ENCODE assay signal across 8 mouse cellular contexts in the genomic region with DNA sequence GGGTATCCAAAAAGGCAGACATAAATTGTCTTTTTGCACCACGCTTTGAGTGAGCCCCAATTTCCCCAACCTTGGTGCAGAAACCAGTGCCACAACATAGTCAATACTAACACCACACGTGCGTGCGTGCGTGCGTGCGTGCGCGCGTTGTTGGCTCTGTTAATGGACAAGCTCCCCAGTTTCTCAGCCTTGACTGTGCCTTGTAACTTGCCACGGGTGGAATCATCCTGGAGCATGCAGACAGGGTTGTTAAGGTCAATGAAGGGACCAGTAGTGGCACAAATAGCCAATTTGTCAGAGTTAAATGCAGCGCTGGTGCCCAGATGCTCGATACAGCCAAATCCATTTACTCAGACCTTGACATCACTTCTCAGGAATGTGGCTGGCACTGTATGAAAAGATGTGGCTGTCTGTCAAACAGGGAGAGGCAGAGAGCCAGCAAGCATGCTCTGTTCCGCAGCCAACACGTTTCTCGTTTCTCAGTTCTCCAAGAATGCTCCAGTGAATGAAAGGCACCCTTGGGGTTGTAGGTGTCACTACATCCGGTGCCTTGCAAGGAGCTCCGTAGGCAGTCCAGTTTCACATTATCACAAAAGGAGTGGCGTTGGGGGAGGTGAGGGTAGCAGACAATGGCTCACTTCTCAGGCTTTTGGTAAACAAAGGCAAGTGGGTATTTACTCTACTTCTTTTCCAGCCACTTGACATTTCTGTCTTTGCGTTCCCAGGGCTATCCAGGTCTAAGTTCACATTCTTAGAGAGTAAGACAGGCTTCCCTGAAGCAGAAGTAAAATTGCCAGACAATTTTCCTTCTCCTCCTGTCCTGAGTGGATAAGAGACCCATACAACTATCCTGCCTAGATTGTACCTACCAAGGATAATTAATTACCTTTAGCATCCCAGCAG. TPM values are rescaled to one million over a fixed set of nuclear protein-coding genes. Genes with fewer than 3 reads are reported as not detected.
DNase-seq lines count a peak whose midpoint lies in the region; ATAC-seq and TF ChIP-seq lines count a peak whose summit lies in the region.

No protein-coding gene starts in this region.

- DNase-seq in right cerebral cortex, adult 18-20 months: peak; percentile 15
- DNase-seq in right cerebral cortex, postnatal 25 days: no peak
- peak; percentile 36 for DNase-seq in embryonic facial prominence, embryonic 11.5 days (ENCODE audit: low spot score)
- DNase-seq in heart, postnatal 0 days (ENCODE audit: low spot score): no peak
- peak; percentile 9 for DNase-seq in layer of hippocampus, adult 9-11 months
- no peak for DNase-seq in testis, postnatal 10 days (ENCODE audit: low spot score)

- no peaks in the 10 kb centered on the region for H3K4me1 ChIP-seq in embryonic facial prominence, embryonic 11.5 days (ENCODE audit: control insufficient read depth, insufficient read depth, low read length)
- H3K4me1 ChIP-seq in heart, postnatal 0 days (ENCODE audit: control insufficient read depth, insufficient read depth): no peaks in the 10 kb centered on the region
- no peaks in the 10 kb centered on the region for H3K4me1 ChIP-seq in midbrain, embryonic 16.5 days (ENCODE audit: control insufficient read depth, insufficient read depth, low read length)

- 49% methylated on average over 20 of the region's 20 CpGs for WGBS in embryonic facial prominence, embryonic 11.5 days
- 46% methylated on average over 20 of the region's 20 CpGs for WGBS in heart, postnatal 0 days
- 47% methylated on average over 20 of the region's 20 CpGs for WGBS in midbrain, embryonic 16.5 days

- H3K36me3 ChIP-seq in embryonic facial prominence, embryonic 11.5 days (replicated peaks; ENCODE audit: control insufficient read depth, insufficient read depth, low read depth, low read length): no peaks in the 10 kb centered on the region
- H3K36me3 ChIP-seq in heart, postnatal 0 days (replicated peaks; ENCODE audit: control insufficient read depth, insufficient read depth, low read length): no peaks in the 10 kb centered on the region
- no peaks in the 10 kb centered on the region for H3K36me3 ChIP-seq in midbrain, embryonic 16.5 days (ENCODE audit: control insufficient read depth, insufficient read depth, low read length)

- H3K9ac ChIP-seq in embryonic facial prominence, embryonic 11.5 days (replicated peaks; ENCODE audit: low read length): no peak overlapping the region
- H3K9ac ChIP-seq in heart, postnatal 0 days (replicated peaks; ENCODE audit: low read depth, low read length): no peak overlapping the region
- no peak overlapping the region for H3K9ac ChIP-seq in midbrain, embryonic 16.5 days (ENCODE audit: low read depth, low read length)

- ATAC-seq in embryonic facial prominence, embryonic 11.5 days (replicated peaks; ENCODE audit: insufficient number of reproducible peaks, low FRiP score, low TSS enrichment, low read depth): 0 out of 2 replicates have a peak, but pooled peaks have one; percentile 23
- ATAC-seq in heart, postnatal 0 days (ENCODE audit: insufficient read depth, low read depth): peak; percentile 77
- peak; percentile 84 for ATAC-seq in midbrain, embryonic 16.5 days
- ATAC-seq in monocyte, adult 5-6 weeks (replicated peaks; ENCODE audit: insufficient number of reproducible peaks, low FRiP score, low TSS enrichment, poor library complexity, severe bottlenecking): no peak

- H3K9me3 ChIP-seq in embryonic facial prominence, embryonic 11.5 days (replicated peaks; ENCODE audit: control insufficient read depth, low read length): no peaks in the 10 kb centered on the region
- H3K9me3 ChIP-seq in heart, postnatal 0 days (replicated peaks; ENCODE audit: control insufficient read depth, low read length): no peaks in the 10 kb centered on the region
- no peaks in the 10 kb centered on the region for H3K9me3 ChIP-seq in midbrain, embryonic 16.5 days (replicated peaks; ENCODE audit: control insufficient read depth, low read length, poor library complexity, severe bottlenecking)

- H3K4me2 ChIP-seq in embryonic facial prominence, embryonic 11.5 days (ENCODE audit: low read depth, low read length): no peak overlapping the region; the same call in 1 of the 2 replicates
- peak overlapping the region; percentile 14; the same call in 1 of the 2 replicates for H3K4me2 ChIP-seq in heart, postnatal 0 days (ENCODE audit: low read depth, low read length)
- peak overlapping the region; percentile 21; the same call in 1 of the 2 replicates for H3K4me2 ChIP-seq in midbrain, embryonic 16.5 days (ENCODE audit: low read length)

- H3K27me3 ChIP-seq in embryonic facial prominence, embryonic 11.5 days (ENCODE audit: control insufficient read depth, insufficient read depth, low read length): no peaks in the 10 kb centered on the region
- H3K27me3 ChIP-seq in heart, postnatal 0 days (ENCODE audit: control insufficient read depth, insufficient read depth, low read length): no peaks in the 10 kb centered on the region
- no peaks in the 10 kb centered on the region for H3K27me3 ChIP-seq in midbrain, embryonic 16.5 days (ENCODE audit: control insufficient read depth, insufficient read depth, low read depth, low read length)

- no peak overlapping the region for H3K4me3 ChIP-seq in embryonic facial prominence, embryonic 11.5 days (ENCODE audit: low read depth, low read length)
- H3K4me3 ChIP-seq in heart, postnatal 0 days (ENCODE audit: low read depth, low read length): no peak overlapping the region
- H3K4me3 ChIP-seq in midbrain, embryonic 16.5 days (ENCODE audit: low read depth, low read length): no peak overlapping the region

- TF ChIP-seq EP300 in heart, postnatal 0 days (IDR thresholded peaks at IDR 0.05; ENCODE audit: low read depth): no peak

- TF ChIP-seq CTCF in heart, postnatal 0 days (IDR thresholded peaks at IDR 0.05; ENCODE audit: low read depth): no peak

- H3K27ac ChIP-seq in embryonic facial prominence, embryonic 11.5 days (replicated peaks; ENCODE audit: low read depth, low read length): no peak overlapping the region
- no peak overlapping the region for H3K27ac ChIP-seq in heart, postnatal 0 days (ENCODE audit: low read depth)
- no peak overlapping the region for H3K27ac ChIP-seq in midbrain, embryonic 16.5 days (ENCODE audit: low read length)

RNA-seq across cellular contexts. Expression of gene Usp27x, which starts 53.2 kb away (rescaled TPM):
- 0.54 and 0.74 TPM in 2 replicates for polyA plus RNA-seq in embryonic facial prominence, embryonic 11.5 days (2014; fragmentation: Nextera tagmentation; extraction: Ambion mirVana)
- total RNA-seq in heart, postnatal 0 days (2014; rRNA removed; ENCODE audit: low replicate concordance): 0.62 and 1.8 TPM in 2 replicates
- polyA plus RNA-seq in heart, postnatal 0 days (2015; fragmentation: Nextera tagmentation; extraction: Ambion mirVana): 0.14 and 0.22 TPM in 2 replicates
- 2.3 and 2.5 TPM in 2 replicates for polyA plus RNA-seq in midbrain, embryonic 16.5 days (2015; fragmentation: Nextera tagmentation; extraction: Ambion mirVana)
- 0.49 to 1.9 TPM (median 1.4 TPM) in 3 replicates for total RNA-seq in monocyte, adult 5-6 weeks (2017)

Comparison
In these comparisons a context has a peak if more than half of its experiments do, and no peak if none do; other contexts are left out.
1. DNase-seq: peak in right cerebral cortex, adult 18-20 months (single experiment), embryonic facial prominence, embryonic 11.5 days (single experiment) and layer of hippocampus, adult 9-11 months (single experiment); none in right cerebral cortex, postnatal 25 days (single experiment), heart, postnatal 0 days (single experiment) and testis, postnatal 10 days (single experiment).